Mouse (Mus musculus): ENCODE results near the gene Jmjd1c. TPM values are rescaled to one million over a fixed set of nuclear protein-coding genes. Genes with fewer than 3 reads are reported as not detected.

Jmjd1c gene
- polyA plus RNA-seq, 1 experiment, result 9.6 TPM

GRCm38 (mm10) chr10:67282531-67282930, 186.6 kb downstream of the Jmjd1c start:
- TF ChIP-seq CTCF (IDR thresholded peaks at IDR 0.05; ENCODE audit: control insufficient read depth, insufficient read depth, insufficient replicate concordance, low read depth, low read length) (no peak), POLR2A (IDR thresholded peaks at IDR 0.05; ENCODE audit: control insufficient read depth, low read depth, low read length) (no peak)
- Histone ChIP-seq H3K36me3 (ENCODE audit: control insufficient read depth, insufficient read depth, low read length) (no peaks in the 10 kb centered on the region), H3K27me3 (ENCODE audit: control insufficient read depth, insufficient read depth, low read length) (no peaks in the 10 kb centered on the region), H3K4me1 (ENCODE audit: control insufficient read depth, insufficient read depth, low read length) (peaks cover 7% of the 10 kb centered on the region), H3K4me3 (ENCODE audit: control insufficient read depth, low read depth, low read length) (no peak overlapping the region), H3K27ac (ENCODE audit: control insufficient read depth, insufficient read depth, low read depth, low read length) (no peak overlapping the region)

- TF ChIP-seq POLR2A (IDR thresholded peaks at IDR 0.05; ENCODE audit: control insufficient read depth, low read depth, low read length), result no peak
- TF ChIP-seq CTCF (IDR thresholded peaks at IDR 0.05; ENCODE audit: control insufficient read depth, insufficient read depth, insufficient replicate concordance, low read depth, low read length), result no peak
- H3K4me1 ChIP-seq (ENCODE audit: control insufficient read depth, insufficient read depth, low read length), result peaks cover 7% of the 10 kb centered on the region
- no peaks in the 10 kb centered on the region for H3K36me3 ChIP-seq (ENCODE audit: control insufficient read depth, insufficient read depth, low read length)
- peak overlapping the region; percentile 92 for H3K4me3 ChIP-seq (ENCODE audit: control insufficient read depth, low read depth, low read length)
- no peaks in the 10 kb centered on the region for H3K27me3 ChIP-seq (ENCODE audit: control insufficient read depth, insufficient read depth, low read length)
- H3K27ac ChIP-seq (ENCODE audit: control insufficient read depth, insufficient read depth, low read depth, low read length), result no peak overlapping the region
Observed at GRCm38 (mm10) chr10:67283516-67283915, 187.6 kb downstream of the Jmjd1c start.

GRCm38 (mm10) chr10:67284311-67284710, 188.4 kb downstream of the Jmjd1c start:
- peak overlapping the region; percentile 73 for H3K27ac ChIP-seq (ENCODE audit: control insufficient read depth, insufficient read depth, low read depth, low read length)
- TF ChIP-seq CTCF (IDR thresholded peaks at IDR 0.05; ENCODE audit: control insufficient read depth, insufficient read depth, insufficient replicate concordance, low read depth, low read length), result no peak
- no peak for TF ChIP-seq POLR2A (IDR thresholded peaks at IDR 0.05; ENCODE audit: control insufficient read depth, low read depth, low read length)

GRCm38 (mm10) chr10:67284761-67285175, 188.8 kb downstream of the Jmjd1c start:
- Histone ChIP-seq H3K27ac (ENCODE audit: control insufficient read depth, insufficient read depth, low read depth, low read length) (peak overlapping the region; percentile 73), H3K27me3 (ENCODE audit: control insufficient read depth, insufficient read depth, low read length) (no peaks in the 10 kb centered on the region), H3K36me3 (ENCODE audit: control insufficient read depth, insufficient read depth, low read length) (no peaks in the 10 kb centered on the region), H3K4me3 (ENCODE audit: control insufficient read depth, low read depth, low read length) (peak overlapping the region; percentile 92), H3K4me1 (ENCODE audit: control insufficient read depth, insufficient read depth, low read length) (peaks cover 7% of the 10 kb centered on the region)
- TF ChIP-seq POLR2A (IDR thresholded peaks at IDR 0.05; ENCODE audit: control insufficient read depth, low read depth, low read length) (no peak), CTCF (IDR thresholded peaks at IDR 0.05; ENCODE audit: control insufficient read depth, insufficient read depth, insufficient replicate concordance, low read depth, low read length) (no peak)

More at GRCm38 (mm10) chr10:67284311-67284710, 188.4 kb downstream of the Jmjd1c start:
- Histone ChIP-seq H3K36me3 (ENCODE audit: control insufficient read depth, insufficient read depth, low read length) (no peaks in the 10 kb centered on the region), H3K27me3 (ENCODE audit: control insufficient read depth, insufficient read depth, low read length) (no peaks in the 10 kb centered on the region), H3K4me1 (ENCODE audit: control insufficient read depth, insufficient read depth, low read length) (peaks cover 7% of the 10 kb centered on the region), H3K4me3 (ENCODE audit: control insufficient read depth, low read depth, low read length) (peak overlapping the region; percentile 92)

DNA sequence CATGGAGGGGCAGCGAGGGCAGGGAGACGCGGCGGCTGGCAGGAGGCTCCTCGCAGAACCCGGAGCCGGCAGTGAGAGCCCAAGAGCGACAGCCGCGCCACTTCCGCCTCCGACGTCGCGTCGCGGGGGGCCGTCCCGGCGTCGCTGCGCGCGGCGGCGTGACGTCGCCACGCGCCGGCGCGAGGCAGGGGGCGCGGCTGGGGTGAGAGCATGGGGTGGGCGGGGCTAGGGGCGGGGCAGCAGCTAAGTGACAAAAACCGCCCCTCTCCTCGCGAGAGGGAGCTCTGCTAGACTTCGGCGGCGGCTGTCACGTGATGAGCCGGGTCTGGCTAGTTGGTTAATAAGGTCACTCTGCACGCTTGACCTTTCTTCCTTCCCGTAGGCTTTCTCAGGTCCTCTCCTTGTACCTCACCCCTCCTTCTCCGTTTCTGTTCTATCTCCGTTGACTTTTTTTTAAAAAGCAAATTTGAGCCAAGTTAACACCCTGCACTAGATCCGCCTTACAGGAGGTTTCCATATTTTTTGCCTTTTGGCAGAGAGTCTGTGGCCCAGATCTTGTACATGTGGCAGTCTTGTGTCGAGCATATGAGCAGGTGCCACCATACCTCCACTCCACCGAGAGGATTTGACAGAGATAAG, 189.4 kb downstream of the Jmjd1c start, which contains the start of gene Nrbf2:
Nrbf2 (minus strand) TSS at position 130 of the 639 bp plus-strand sequence.
- Histone ChIP-seq H3K27me3 (ENCODE audit: control insufficient read depth, insufficient read depth, low read length) (no peaks in the 10 kb centered on the region), H3K36me3 (ENCODE audit: control insufficient read depth, insufficient read depth, low read length) (no peaks in the 10 kb centered on the region), H3K4me1 (ENCODE audit: control insufficient read depth, insufficient read depth, low read length) (peaks cover 7% of the 10 kb centered on the region), H3K27ac (ENCODE audit: control insufficient read depth, insufficient read depth, low read depth, low read length) (peak within 1 kb of the TSS; percentile 95), H3K4me3 (ENCODE audit: control insufficient read depth, low read depth, low read length) (peak within 1 kb of the TSS; percentile 93)
- TF ChIP-seq CTCF (IDR thresholded peaks at IDR 0.05; ENCODE audit: control insufficient read depth, insufficient read depth, insufficient replicate concordance, low read depth, low read length) (no peak), POLR2A (IDR thresholded peaks at IDR 0.05; ENCODE audit: control insufficient read depth, low read depth, low read length) (peak; percentile 66)

DNA sequence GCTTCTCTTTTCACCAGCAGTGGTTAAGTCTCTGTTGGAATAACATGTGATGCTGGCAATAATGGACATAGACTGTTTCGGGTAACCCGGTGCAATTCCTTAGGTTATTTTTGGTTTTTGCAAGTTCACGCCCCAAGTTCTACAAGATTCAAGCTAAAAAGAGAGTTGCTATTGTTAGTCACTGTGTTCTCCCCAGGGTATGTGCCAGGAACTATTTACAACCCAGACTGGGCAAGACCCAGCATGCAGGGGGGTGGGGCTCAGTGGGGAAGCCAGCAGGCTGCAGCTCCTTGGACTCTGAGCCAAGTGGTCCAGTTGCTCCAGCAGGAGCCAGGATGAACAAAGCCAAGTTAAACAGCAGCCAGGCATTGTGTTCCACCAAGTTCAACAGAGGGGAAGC, 192.0 kb downstream of the Jmjd1c start:
- Histone ChIP-seq H3K27me3 (ENCODE audit: control insufficient read depth, insufficient read depth, low read length) (no peaks in the 10 kb centered on the region), H3K4me3 (ENCODE audit: control insufficient read depth, low read depth, low read length) (no peak overlapping the region), H3K4me1 (ENCODE audit: control insufficient read depth, insufficient read depth, low read length) (peaks cover 7% of the 10 kb centered on the region), H3K36me3 (ENCODE audit: control insufficient read depth, insufficient read depth, low read length) (no peaks in the 10 kb centered on the region), H3K27ac (ENCODE audit: control insufficient read depth, insufficient read depth, low read depth, low read length) (no peak overlapping the region)
- no peak for TF ChIP-seq POLR2A (IDR thresholded peaks at IDR 0.05; ENCODE audit: control insufficient read depth, low read depth, low read length)
- TF ChIP-seq CTCF (IDR thresholded peaks at IDR 0.05; ENCODE audit: control insufficient read depth, insufficient read depth, insufficient replicate concordance, low read depth, low read length), result no peak

- Histone ChIP-seq H3K4me1 (ENCODE audit: control insufficient read depth, insufficient read depth, low read length) (peaks cover under 1% of the 10 kb centered on the region), H3K36me3 (ENCODE audit: control insufficient read depth, insufficient read depth, low read length) (no peaks in the 10 kb centered on the region), H3K27me3 (ENCODE audit: control insufficient read depth, insufficient read depth, low read length) (no peaks in the 10 kb centered on the region), H3K4me3 (ENCODE audit: control insufficient read depth, low read depth, low read length) (no peak overlapping the region), H3K27ac (ENCODE audit: control insufficient read depth, insufficient read depth, low read depth, low read length) (no peak overlapping the region)
- TF ChIP-seq POLR2A (IDR thresholded peaks at IDR 0.05; ENCODE audit: control insufficient read depth, low read depth, low read length) (no peak), CTCF (IDR thresholded peaks at IDR 0.05; ENCODE audit: control insufficient read depth, insufficient read depth, insufficient replicate concordance, low read depth, low read length) (no peak)
Observed at GRCm38 (mm10) chr10:67290622-67291021, 194.7 kb downstream of the Jmjd1c start.
